Mouse (Mus musculus): ENCODE measurements around the gene Cacnb2. TPM values are rescaled to one million over a fixed set of nuclear protein-coding genes. Genes with fewer than 3 reads are reported as not detected.

Gene Cacnb2
- 4.1 and 4.7 TPM in 2 replicates for polyA plus RNA-seq (2012; rRNA removed)
- polyA plus RNA-seq (2014; fragmentation: Nextera tagmentation; extraction: Ambion mirVana): 2.3 and 3.0 TPM in 2 replicates

DNA sequence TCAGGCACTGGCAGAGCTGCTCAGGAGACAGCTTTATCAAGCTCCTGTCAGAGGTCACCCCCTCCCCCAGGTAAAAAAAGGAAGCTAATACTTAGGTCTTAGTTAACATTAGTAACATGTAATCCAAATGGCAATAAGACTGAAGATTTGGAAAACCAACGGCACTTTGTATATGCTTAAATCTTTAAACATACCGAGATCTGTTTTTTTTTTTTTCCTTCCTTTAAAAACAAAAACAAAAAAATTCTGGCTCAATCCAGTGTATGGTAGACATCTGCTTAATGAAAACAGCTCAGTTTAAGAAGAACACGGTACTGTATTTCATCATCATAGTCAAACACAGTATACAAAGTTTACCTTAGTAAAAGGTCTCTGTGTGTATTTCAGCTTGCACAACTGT lies at the start of gene Cacnb2:
Cacnb2 (plus strand) TSS at position 301 of the 400 bp plus-strand sequence.
- DNase-seq (ENCODE audit: low spot score) (no peak), ATAC-seq (ENCODE audit: low FRiP score, low read depth) (no peak)
- Histone ChIP-seq H3K9me3 (ENCODE audit: control insufficient read depth, low read length) (no peaks in the 10 kb centered on the region), H3K27ac (replicated peaks; ENCODE audit: low read depth, low read length) (peak within 1 kb of the TSS; percentile 29), H3K4me1 (ENCODE audit: control insufficient read depth, insufficient read depth, low read length) (peaks cover 3% of the 10 kb centered on the region; the same call in 1 of the 2 replicates), H3K9ac (ENCODE audit: low read depth, low read length, severe bottlenecking) (peak within 1 kb of the TSS; percentile 72), H3K4me3 (replicated peaks; ENCODE audit: low read length) (peak within 1 kb of the TSS; percentile 62), H3K4me2 (replicated peaks; ENCODE audit: low read depth, low read length, severe bottlenecking) (peak within 1 kb of the TSS; percentile 74), H3K36me3 (ENCODE audit: control insufficient read depth, insufficient read depth, low read length) (no peaks in the 10 kb centered on the region), H3K27me3 (ENCODE audit: control insufficient read depth, insufficient read depth, low read length) (no peaks in the 10 kb centered on the region)
- WGBS: 68% methylated on average over 3 of the region's 3 CpGs
- TF ChIP-seq POLR2A (IDR thresholded peaks at IDR 0.05; ENCODE audit: borderline replicate concordance, extremely low read depth, insufficient read depth, insufficient read length): no peak

DNA sequence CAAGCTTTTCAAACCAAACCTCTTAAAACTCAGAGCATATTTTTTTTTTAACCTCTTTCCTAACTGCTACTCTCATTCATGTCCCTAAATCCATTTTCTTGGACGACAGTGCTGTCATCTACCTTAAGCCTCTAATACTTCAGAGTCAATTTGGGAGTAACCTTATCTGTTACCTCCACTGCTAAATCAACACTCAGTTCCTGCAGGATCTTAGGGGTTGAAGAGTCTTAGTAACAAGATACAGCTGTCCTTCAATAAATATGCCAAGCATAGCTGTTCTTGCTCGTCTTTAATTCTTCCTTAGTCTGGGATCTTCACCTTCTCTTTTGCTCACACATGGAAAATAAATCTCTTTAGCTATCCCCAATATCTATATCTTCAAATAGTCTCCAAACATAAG lies 34.9 kb upstream of the Cacnb2 start:
- no peak overlapping the region for H3K9ac ChIP-seq (ENCODE audit: low read depth, low read length, severe bottlenecking)
- H3K36me3 ChIP-seq (ENCODE audit: control insufficient read depth, insufficient read depth, low read length): no peaks in the 10 kb centered on the region
- no peaks in the 10 kb centered on the region for H3K27me3 ChIP-seq (ENCODE audit: control insufficient read depth, insufficient read depth, low read length)
- H3K9me3 ChIP-seq (ENCODE audit: control insufficient read depth, low read length): no peaks in the 10 kb centered on the region
- no peak overlapping the region for H3K27ac ChIP-seq (replicated peaks; ENCODE audit: low read depth, low read length)
- 19% methylated on average over 2 of the region's 2 CpGs for WGBS
- H3K4me2 ChIP-seq (replicated peaks; ENCODE audit: low read depth, low read length, severe bottlenecking): no peak overlapping the region
- H3K4me3 ChIP-seq (replicated peaks; ENCODE audit: low read length): no peak overlapping the region
- TF ChIP-seq POLR2A (IDR thresholded peaks at IDR 0.05; ENCODE audit: borderline replicate concordance, extremely low read depth, insufficient read depth, insufficient read length): no peak
- H3K4me1 ChIP-seq (ENCODE audit: control insufficient read depth, insufficient read depth, low read length): no peaks in the 10 kb centered on the region
- DNase-seq (ENCODE audit: low spot score) (no peak), ATAC-seq (ENCODE audit: low FRiP score, low read depth) (no peak)

DNA sequence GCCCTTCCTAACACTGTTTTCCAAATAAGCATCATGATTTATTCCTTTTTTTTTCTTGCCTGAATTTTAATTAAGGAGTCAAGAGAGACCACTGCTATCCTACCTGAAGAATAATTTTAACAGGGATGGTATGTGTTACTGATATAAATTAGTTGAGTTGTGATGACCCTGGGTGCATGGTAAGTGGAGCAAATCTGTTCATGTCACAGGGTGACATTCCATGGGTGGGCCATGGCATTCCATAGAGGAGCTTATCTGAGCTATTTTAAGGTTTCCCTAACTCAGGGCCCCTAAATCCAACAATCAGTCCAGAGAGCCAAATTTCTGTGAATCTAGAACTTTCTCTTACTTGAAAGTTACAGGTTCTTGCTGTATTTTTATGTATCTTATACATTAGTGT lies 31.6 kb upstream of the Cacnb2 start:
- H3K4me3 ChIP-seq (replicated peaks; ENCODE audit: low read length): no peak overlapping the region
- no peaks in the 10 kb centered on the region for H3K9me3 ChIP-seq (ENCODE audit: control insufficient read depth, low read length)
- no peak for DNase-seq (ENCODE audit: low spot score)
- no peaks in the 10 kb centered on the region for H3K36me3 ChIP-seq (ENCODE audit: control insufficient read depth, insufficient read depth, low read length)
- no peak overlapping the region for H3K4me2 ChIP-seq (replicated peaks; ENCODE audit: low read depth, low read length, severe bottlenecking)
- H3K27ac ChIP-seq (replicated peaks; ENCODE audit: low read depth, low read length): no peak overlapping the region
- ATAC-seq (ENCODE audit: low FRiP score, low read depth): no peak
- no peaks in the 10 kb centered on the region for H3K4me1 ChIP-seq (ENCODE audit: control insufficient read depth, insufficient read depth, low read length)
- no peaks in the 10 kb centered on the region for H3K27me3 ChIP-seq (ENCODE audit: control insufficient read depth, insufficient read depth, low read length)
- TF ChIP-seq POLR2A (IDR thresholded peaks at IDR 0.05; ENCODE audit: borderline replicate concordance, extremely low read depth, insufficient read depth, insufficient read length): no peak
- H3K9ac ChIP-seq (ENCODE audit: low read depth, low read length, severe bottlenecking): no peak overlapping the region

DNA sequence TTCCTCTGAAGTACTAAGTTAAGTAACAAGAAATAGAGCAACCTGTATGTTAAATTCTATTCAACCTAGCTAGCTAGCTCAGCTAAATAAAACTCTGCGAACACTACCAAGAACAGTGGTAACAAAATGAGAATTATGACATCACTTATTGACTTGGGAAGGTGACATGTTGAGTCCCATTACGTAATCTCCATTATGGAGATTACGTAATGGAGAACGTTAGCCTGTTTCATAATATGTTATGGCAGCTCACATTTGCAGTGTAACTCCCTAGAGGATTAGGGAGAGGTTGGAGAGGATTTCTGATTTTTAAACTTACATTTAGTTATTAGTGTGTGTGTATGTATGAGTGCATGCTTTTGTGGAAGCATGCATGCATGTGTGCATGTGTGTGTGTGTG lies 13.3 kb upstream of the Cacnb2 start:
- no peak for DNase-seq (ENCODE audit: low spot score)
- WGBS: 83% methylated on average over 4 of the region's 4 CpGs
- no peak for TF ChIP-seq POLR2A (IDR thresholded peaks at IDR 0.05; ENCODE audit: borderline replicate concordance, extremely low read depth, insufficient read depth, insufficient read length)
- no peaks in the 10 kb centered on the region for H3K9me3 ChIP-seq (ENCODE audit: control insufficient read depth, low read length)
- no peaks in the 10 kb centered on the region for H3K36me3 ChIP-seq (ENCODE audit: control insufficient read depth, insufficient read depth, low read length)
- ATAC-seq (ENCODE audit: low FRiP score, low read depth): no peak
- H3K27me3 ChIP-seq (ENCODE audit: control insufficient read depth, insufficient read depth, low read length): no peaks in the 10 kb centered on the region
- no peak overlapping the region for H3K4me3 ChIP-seq (replicated peaks; ENCODE audit: low read length)
- no peak overlapping the region for H3K4me2 ChIP-seq (replicated peaks; ENCODE audit: low read depth, low read length, severe bottlenecking)
- no peak overlapping the region for H3K27ac ChIP-seq (replicated peaks; ENCODE audit: low read depth, low read length)
- no peak overlapping the region for H3K9ac ChIP-seq (ENCODE audit: low read depth, low read length, severe bottlenecking)
- no peaks in the 10 kb centered on the region for H3K4me1 ChIP-seq (ENCODE audit: control insufficient read depth, insufficient read depth, low read length)

DNA sequence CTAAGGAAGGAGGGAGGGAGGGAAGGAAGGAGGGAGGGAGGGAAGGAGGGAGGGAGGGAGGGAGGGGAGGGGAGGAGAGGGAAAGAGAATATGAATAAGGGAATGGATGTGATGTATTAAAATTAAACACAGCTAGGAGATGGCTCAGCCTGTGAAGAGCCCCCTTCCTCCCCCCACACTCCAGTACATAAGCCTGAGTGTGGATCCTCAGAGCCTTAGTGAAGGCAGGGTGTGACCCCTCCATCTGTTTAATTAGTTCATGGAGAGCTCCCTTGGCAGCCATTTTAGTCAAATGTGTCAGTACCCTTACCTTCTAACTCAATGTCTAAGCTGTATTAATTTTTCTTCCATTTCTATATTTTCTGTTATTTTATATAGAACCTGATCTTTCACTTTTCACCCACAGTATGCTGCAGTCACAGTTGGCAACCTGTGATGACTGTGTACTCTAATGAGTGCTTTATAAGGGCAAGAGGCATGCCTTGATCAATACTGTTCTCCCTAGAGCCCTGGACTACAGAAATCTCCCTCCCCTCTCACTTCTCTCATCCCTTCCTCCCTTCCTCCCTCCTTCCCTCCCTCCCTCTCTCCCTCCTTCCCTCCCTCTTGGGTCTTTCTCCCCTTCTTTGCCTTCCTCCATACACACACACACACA lies 4.9 kb upstream of the Cacnb2 start:
- DNase-seq (ENCODE audit: low spot score) (no peak), ATAC-seq (ENCODE audit: low FRiP score, low read depth) (no peak)
- H3K4me3 ChIP-seq (replicated peaks; ENCODE audit: low read length): no peak overlapping the region
- no peaks in the 10 kb centered on the region for H3K27me3 ChIP-seq (ENCODE audit: control insufficient read depth, insufficient read depth, low read length)
- H3K4me2 ChIP-seq (replicated peaks; ENCODE audit: low read depth, low read length, severe bottlenecking): no peak overlapping the region
- no peaks in the 10 kb centered on the region for H3K4me1 ChIP-seq (ENCODE audit: control insufficient read depth, insufficient read depth, low read length)
- no peak for TF ChIP-seq POLR2A (IDR thresholded peaks at IDR 0.05; ENCODE audit: borderline replicate concordance, extremely low read depth, insufficient read depth, insufficient read length)
- no peak overlapping the region for H3K27ac ChIP-seq (replicated peaks; ENCODE audit: low read depth, low read length)
- H3K9me3 ChIP-seq (ENCODE audit: control insufficient read depth, low read length): no peaks in the 10 kb centered on the region
- no peak overlapping the region for H3K9ac ChIP-seq (ENCODE audit: low read depth, low read length, severe bottlenecking)
- H3K36me3 ChIP-seq (ENCODE audit: control insufficient read depth, insufficient read depth, low read length): no peaks in the 10 kb centered on the region

All from limb, embryonic 14.5 days (tissue).